Mouse (Mus musculus) embryonic facial prominence, embryonic 11.5 days (tissue): ENCODE results near the gene Sptbn2. TPM values are rescaled to one million over a fixed set of nuclear protein-coding genes. Genes with fewer than 3 reads are reported as not detected.

Experiments
- ATAC-seq: fragments of 200-750 bp; cut with Nextera tagmentation; replicated peaks from 2 replicates; pipeline ENCODE4 v1.8.0; 2017; ENCODE audit warnings: low read depth; ENCODE audit not compliant: insufficient number of reproducible peaks, low FRiP score, low TSS enrichment
- DNase-seq: peaks from one replicate; pipeline ENCODE4 v3.0.0-alpha.2; 2015; ENCODE audit warnings: low spot score
- H3K27ac ChIP-seq: fragments of 300-500 bp; sonication (generic); replicated peaks from 2 replicates; pipeline ENCODE4 v1.5.1; 2014; ENCODE audit warnings: mild to moderate bottlenecking, low read depth, low read length, control low read depth
- H3K27me3 ChIP-seq: fragments of 300-500 bp; sonication (generic); 2 replicates; pipeline ENCODE4 v1.6.1; 2014; ENCODE audit warnings: mild to moderate bottlenecking, low read length, moderate library complexity, mixed read lengths; ENCODE audit not compliant: control insufficient read depth, insufficient read depth
- H3K36me3 ChIP-seq: fragments of 300-500 bp; sonication (generic); replicated peaks from 2 replicates; pipeline ENCODE4 v1.6.1; 2014; ENCODE audit warnings: low read depth, mild to moderate bottlenecking, low read length, moderate library complexity, mixed read lengths; ENCODE audit not compliant: control insufficient read depth, insufficient read depth
- H3K4me1 ChIP-seq: fragments of 300-500 bp; sonication (generic); 2 replicates; pipeline ENCODE4 v1.6.1; 2014; ENCODE audit warnings: low read length, mixed read lengths; ENCODE audit not compliant: control insufficient read depth, insufficient read depth
- H3K4me2 ChIP-seq: fragments of 300-500 bp; sonication (generic); 2 replicates; pipeline ENCODE4 v1.6.1; 2014; ENCODE audit warnings: low read depth, mild to moderate bottlenecking, control low read depth, low read length, moderate library complexity
- H3K4me3 ChIP-seq: fragments of 300-500 bp; sonication (generic); 2 replicates; pipeline ENCODE4 v1.5.1; 2014; ENCODE audit warnings: low read depth, low read length, control low read depth
- H3K9ac ChIP-seq: fragments of 300-500 bp; sonication (generic); replicated peaks from 2 replicates; pipeline ENCODE4 v1.6.1; 2014; ENCODE audit warnings: mild to moderate bottlenecking, control low read depth, low read length
- H3K9me3 ChIP-seq: fragments of 300-500 bp; sonication (generic); replicated peaks from 2 replicates; pipeline ENCODE4 v1.6.1; 2016; ENCODE audit warnings: mild to moderate bottlenecking, low read length, inconsistent platforms, mixed read lengths; ENCODE audit not compliant: control insufficient read depth
- WGBS: fragments of 180-500 bp; shearing (Covaris S2); extraction: QIAGEN DNeasy Blood & Tissue Kit; methylation state at CpG from one replicate; pipeline ENCODE4 v1.1.7; 2014; 5-methylcytosine and 5-hydroxymethylcytosine counted together
- polyA plus RNA-seq: library from polyadenylated mRNA; unstranded; fragments of >200 nt; fragmentation: Nextera tagmentation; extraction: Ambion mirVana; gene quantifications from 2 replicates; pipeline ENCODE4 v1.2.1, GENCODE M21; 2014

Gene Sptbn2
- polyA plus RNA-seq, 1 experiment from 2014 or later = 5.4 TPM

- Histone ChIP-seq H3K4me3 (no peak overlapping the region), H3K4me1 (no peaks in the 10 kb centered on the region), H3K9ac (no peak overlapping the region), H3K9me3 (no peaks in the 10 kb centered on the region), H3K27ac (no peak overlapping the region), H3K36me3 (no peaks in the 10 kb centered on the region; the same call in 1 of the 2 replicates), H3K4me2 (no peak overlapping the region), H3K27me3 (no peaks in the 10 kb centered on the region)
- no peak for ATAC-seq
- WGBS = 37% methylated on average over 5 of the region's 5 CpGs
- peak; percentile 70 for DNase-seq
Observed at GRCm38 (mm10) chr19:4743524-4743923, 32.6 kb downstream of the Sptbn2 start.

- no peak for ATAC-seq
- Histone ChIP-seq H3K27me3 (no peaks in the 10 kb centered on the region), H3K4me1 (no peaks in the 10 kb centered on the region), H3K36me3 (no peaks in the 10 kb centered on the region; the same call in 1 of the 2 replicates), H3K27ac (no peak overlapping the region), H3K4me2 (no peak overlapping the region), H3K4me3 (no peak overlapping the region), H3K9ac (no peak overlapping the region), H3K9me3 (no peaks in the 10 kb centered on the region)
- DNase-seq = no peak
- WGBS = 84% methylated on average over 14 of the region's 14 CpGs
Observed at GRCm38 (mm10) chr19:4744026-4744425, 33.1 kb downstream of the Sptbn2 start.

- Histone ChIP-seq H3K9ac (no peak overlapping the region), H3K9me3 (no peaks in the 10 kb centered on the region), H3K36me3 (no peaks in the 10 kb centered on the region), H3K27ac (no peak overlapping the region), H3K4me3 (no peak overlapping the region), H3K27me3 (no peaks in the 10 kb centered on the region), H3K4me1 (no peaks in the 10 kb centered on the region), H3K4me2 (no peak overlapping the region)
- ATAC-seq (no peak), DNase-seq (no peak)
- WGBS = 80% methylated on average over 9 of the region's 9 CpGs
Observed at GRCm38 (mm10) chr19:4745057-4745456, 34.1 kb downstream of the Sptbn2 start.

GRCm38 (mm10) chr19:4745681-4746080 is 34.7 kb downstream of the Sptbn2 start:
- WGBS = 91% methylated on average over 10 of the region's 10 CpGs
- Histone ChIP-seq H3K9ac (no peak overlapping the region), H3K4me2 (no peak overlapping the region), H3K27ac (no peak overlapping the region), H3K4me3 (no peak overlapping the region), H3K4me1 (no peaks in the 10 kb centered on the region), H3K27me3 (no peaks in the 10 kb centered on the region), H3K36me3 (no peaks in the 10 kb centered on the region), H3K9me3 (no peaks in the 10 kb centered on the region)
- ATAC-seq (no peak), DNase-seq (no peak)

GRCm38 (mm10) chr19:4746611-4747010 is 35.6 kb downstream of the Sptbn2 start:
- Histone ChIP-seq H3K9me3 (no peaks in the 10 kb centered on the region), H3K9ac (no peak overlapping the region), H3K4me2 (no peak overlapping the region), H3K36me3 (no peaks in the 10 kb centered on the region), H3K4me1 (no peaks in the 10 kb centered on the region), H3K27ac (no peak overlapping the region), H3K4me3 (no peak overlapping the region), H3K27me3 (no peaks in the 10 kb centered on the region)
- no peak for ATAC-seq
- 82% methylated on average over 14 of the region's 14 CpGs for WGBS
- DNase-seq = no peak

- no peaks in the 10 kb centered on the region for H3K27me3 ChIP-seq
- no peak overlapping the region for H3K4me2 ChIP-seq
- H3K36me3 ChIP-seq = no peaks in the 10 kb centered on the region
- no peak for DNase-seq
- no peak overlapping the region for H3K9ac ChIP-seq
- no peak overlapping the region for H3K27ac ChIP-seq
- no peaks in the 10 kb centered on the region for H3K4me1 ChIP-seq
- WGBS = 88% methylated on average over 9 of the region's 9 CpGs
- ATAC-seq = no peak
- no peak overlapping the region for H3K4me3 ChIP-seq
- no peaks in the 10 kb centered on the region for H3K9me3 ChIP-seq
Observed at GRCm38 (mm10) chr19:4747631-4748312, 36.8 kb downstream of the Sptbn2 start.

- Histone ChIP-seq H3K4me1 (no peaks in the 10 kb centered on the region), H3K4me2 (no peak overlapping the region), H3K9me3 (no peaks in the 10 kb centered on the region), H3K36me3 (no peaks in the 10 kb centered on the region), H3K27me3 (no peaks in the 10 kb centered on the region), H3K27ac (no peak overlapping the region), H3K4me3 (no peak overlapping the region), H3K9ac (no peak overlapping the region)
- 89% methylated on average over 10 of the region's 10 CpGs for WGBS
- no peak for ATAC-seq
- no peak for DNase-seq
Observed at GRCm38 (mm10) chr19:4748493-4748892, 37.5 kb downstream of the Sptbn2 start.

- H3K27me3 ChIP-seq = no peaks in the 10 kb centered on the region
- ATAC-seq (no peak), DNase-seq (no peak)
- H3K9ac ChIP-seq = no peak overlapping the region
- no peaks in the 10 kb centered on the region for H3K9me3 ChIP-seq
- 84% methylated on average over 6 of the region's 6 CpGs for WGBS
- H3K4me1 ChIP-seq = no peaks in the 10 kb centered on the region
- H3K4me3 ChIP-seq = no peak overlapping the region
- H3K4me2 ChIP-seq = no peak overlapping the region
- no peak overlapping the region for H3K27ac ChIP-seq
- no peaks in the 10 kb centered on the region for H3K36me3 ChIP-seq
Observed at GRCm38 (mm10) chr19:4749975-4750374, 39.0 kb downstream of the Sptbn2 start.
